17 mouse cellular contexts compared by ENCODE assay signal in genomic region chr12:117509919-117510318, GRCm38 (mm10).
"Had no signal": no experiment of that assay in that cellular context is flagged by ENCODE, and none has a peak within 500 bp of the region (broad histone marks: within the 10 kb centered on the region; RNA-seq: fewer than 3 reads in every experiment).

No protein-coding gene starts in this region.

- H3K9me3 ChIP-seq: liver, embryonic 13.5 days; liver, embryonic 15.5 days; megakaryocyte, embryonic 14.5 days; midbrain, embryonic 13.5 days; midbrain, embryonic 15.5 days; neural tube, embryonic 12.5 days; stomach, embryonic 15.5 days had no signal

- H3K27ac ChIP-seq: liver, embryonic 13.5 days; liver, embryonic 15.5 days; macrophage; midbrain, embryonic 13.5 days; midbrain, embryonic 15.5 days; neural tube, embryonic 12.5 days; stomach, embryonic 15.5 days; stomach, postnatal 0 days had no signal

- H3K9ac ChIP-seq: liver, embryonic 13.5 days; liver, embryonic 15.5 days; liver, postnatal 0 days; midbrain, embryonic 13.5 days; midbrain, embryonic 15.5 days; neural tube, embryonic 12.5 days; stomach, embryonic 15.5 days had no signal

- H3K4me1 ChIP-seq: liver, embryonic 13.5 days; liver, embryonic 15.5 days; megakaryocyte, embryonic 14.5 days; midbrain, embryonic 15.5 days; neural tube, embryonic 12.5 days had no signal

- H3K4me3 ChIP-seq: liver, embryonic 13.5 days; liver, embryonic 15.5 days; megakaryocyte, embryonic 14.5 days; midbrain, embryonic 13.5 days; midbrain, embryonic 15.5 days; neural tube, embryonic 12.5 days; stomach, embryonic 15.5 days had no signal

- DNase-seq: liver, embryonic 13.5 days; liver, postnatal 0 days; lung, adult 2 months; lung, postnatal 14 days; right cerebral cortex, postnatal 14 days; thymus, adult 2 months; thymus, postnatal 25 days; thymus, postnatal 4 days had no signal

- ATAC-seq: liver, postnatal 0 days; midbrain, embryonic 13.5 days; midbrain, embryonic 15.5 days had no signal

- H3K4me2 ChIP-seq: liver, embryonic 13.5 days; liver, embryonic 15.5 days; midbrain, embryonic 11.5 days; midbrain, embryonic 13.5 days; midbrain, embryonic 15.5 days; neural tube, embryonic 12.5 days; stomach, embryonic 15.5 days had no signal

- H3K27me3 ChIP-seq: megakaryocyte, embryonic 14.5 days; midbrain, embryonic 13.5 days; midbrain, embryonic 15.5 days; neural tube, embryonic 12.5 days; stomach, embryonic 15.5 days had no signal

- H3K36me3 ChIP-seq: liver, embryonic 13.5 days; liver, embryonic 15.5 days; midbrain, embryonic 13.5 days; midbrain, embryonic 15.5 days; neural tube, embryonic 12.5 days; stomach, embryonic 15.5 days had no signal
